Mouse (Mus musculus) midbrain, embryonic 15.5 days (tissue): ENCODE data around the gene Snx15. TPM values are rescaled to one million over a fixed set of nuclear protein-coding genes. Genes with fewer than 3 reads are reported as not detected.

Experiments
- ATAC-seq: fragments of 200-750 bp; cut with Nextera tagmentation; replicated peaks from 2 replicates; pipeline ENCODE4 v1.8.0; 2017; ENCODE audit warnings: moderate TSS enrichment
- H3K27ac ChIP-seq: fragments of 300-500 bp; sonication (generic); 2 replicates; pipeline ENCODE4 v1.5.1; 2015; ENCODE audit warnings: mild to moderate bottlenecking, inconsistent platforms
- H3K27me3 ChIP-seq: fragments of 300-500 bp; sonication (generic); replicated peaks from 2 replicates; pipeline ENCODE4 v1.6.1; 2015; ENCODE audit warnings: inconsistent platforms
- H3K36me3 ChIP-seq: fragments of 300-500 bp; sonication (generic); replicated peaks from 2 replicates; pipeline ENCODE4 v1.6.1; 2015; ENCODE audit warnings: inconsistent platforms
- H3K4me1 ChIP-seq: fragments of 300-500 bp; sonication (generic); 2 replicates; pipeline ENCODE4 v1.6.1; 2015; ENCODE audit warnings: inconsistent platforms
- H3K4me2 ChIP-seq: fragments of 300-500 bp; sonication (generic); 2 replicates; pipeline ENCODE4 v1.6.1; 2015; ENCODE audit warnings: inconsistent platforms, mild to moderate bottlenecking, moderate library complexity
- H3K4me3 ChIP-seq: fragments of 300-500 bp; sonication (generic); 2 replicates; pipeline ENCODE4 v1.5.1; 2015; ENCODE audit warnings: mild to moderate bottlenecking, inconsistent platforms
- H3K9ac ChIP-seq: fragments of 300-500 bp; sonication (generic); 2 replicates; pipeline ENCODE4 v1.6.1; 2015; ENCODE audit warnings: mild to moderate bottlenecking, inconsistent platforms
- H3K9me3 ChIP-seq: fragments of 300-500 bp; sonication (generic); 2 replicates; pipeline ENCODE4 v1.6.1; 2016; ENCODE audit warnings: inconsistent platforms
- WGBS: fragments of 180-500 bp; shearing (Covaris S2); methylation state at CpG from one replicate; pipeline ENCODE4 v1.1.7; 2015; ENCODE audit warnings: mixed read lengths; 5-methylcytosine and 5-hydroxymethylcytosine counted together
- polyA plus RNA-seq: library from polyadenylated mRNA; unstranded; fragments of >200 nt; fragmentation: Nextera tagmentation; extraction: Ambion mirVana; gene quantifications from 2 replicates; pipeline ENCODE4 v1.2.1, GENCODE M21; 2015

The Snx15 gene
- 59.1 and 65.6 TPM in 2 replicates for polyA plus RNA-seq

DNA sequence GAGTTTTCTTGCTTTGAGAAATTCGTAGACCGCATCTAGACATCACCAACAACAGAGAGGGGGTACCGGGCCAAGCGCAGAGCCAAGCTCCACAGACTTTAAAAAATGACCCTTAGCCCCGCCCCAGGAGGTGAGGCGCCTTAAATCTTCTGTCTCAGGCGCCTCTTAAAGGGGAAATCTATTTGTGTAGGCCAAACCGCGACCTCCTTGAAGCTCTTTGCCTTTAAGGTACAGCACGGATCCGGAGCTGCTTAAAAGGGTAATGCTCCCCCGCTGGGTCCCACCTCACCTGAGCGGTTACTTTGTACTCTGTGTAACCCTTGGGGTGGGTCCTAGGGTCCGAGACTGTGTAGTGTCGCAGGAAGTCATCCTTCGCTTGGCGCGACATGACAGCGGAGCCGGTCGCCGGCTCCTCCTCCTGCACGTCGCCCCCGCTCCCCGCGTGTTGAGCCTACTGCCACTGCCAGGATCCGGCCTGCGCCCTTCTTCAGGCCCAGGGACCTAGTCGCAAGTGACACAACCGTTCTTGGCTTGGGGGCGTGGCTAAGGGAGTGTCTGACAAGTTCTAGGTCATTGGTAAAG, at the start of gene Snx15:
Gene Snx15 (minus strand): TSS at position 545 of the 582 bp plus-strand sequence.
- Histone ChIP-seq H3K27me3 (no peaks in the 10 kb centered on the region), H3K4me1 (peaks cover 12% of the 10 kb centered on the region), H3K9ac (peak within 1 kb of the TSS; percentile 67), H3K27ac (peak within 1 kb of the TSS; percentile 93), H3K4me3 (peak within 1 kb of the TSS; percentile 55), H3K36me3 (no peaks in the 10 kb centered on the region), H3K9me3 (no peaks in the 10 kb centered on the region), H3K4me2 (peak within 1 kb of the TSS; percentile 56)
- ATAC-seq, result peak; percentile 95
- WGBS, result under 1% methylated on average over 32 of the region's 32 CpGs

- Histone ChIP-seq H3K9me3 (no peaks in the 10 kb centered on the region), H3K9ac (no peak overlapping the region), H3K36me3 (no peaks in the 10 kb centered on the region), H3K27me3 (no peaks in the 10 kb centered on the region), H3K4me1 (no peaks in the 10 kb centered on the region), H3K4me3 (no peak overlapping the region), H3K4me2 (no peak overlapping the region), H3K27ac (no peak overlapping the region)
- no peak for ATAC-seq
- WGBS, result 54% methylated on average over 5 of the region's 5 CpGs
Observed at GRCm38 (mm10) chr19:6174771-6175170, 46.7 kb upstream of the Snx15 start.

- Histone ChIP-seq H3K27ac (no peak overlapping the region), H3K4me2 (no peak overlapping the region), H3K4me1 (no peaks in the 10 kb centered on the region), H3K36me3 (no peaks in the 10 kb centered on the region), H3K9me3 (no peaks in the 10 kb centered on the region), H3K9ac (no peak overlapping the region), H3K4me3 (no peak overlapping the region), H3K27me3 (no peaks in the 10 kb centered on the region)
- WGBS, result 85% methylated on average over 8 of the region's 8 CpGs
- no peak for ATAC-seq
Observed at GRCm38 (mm10) chr19:6171215-6171614, 43.1 kb upstream of the Snx15 start.

DNA sequence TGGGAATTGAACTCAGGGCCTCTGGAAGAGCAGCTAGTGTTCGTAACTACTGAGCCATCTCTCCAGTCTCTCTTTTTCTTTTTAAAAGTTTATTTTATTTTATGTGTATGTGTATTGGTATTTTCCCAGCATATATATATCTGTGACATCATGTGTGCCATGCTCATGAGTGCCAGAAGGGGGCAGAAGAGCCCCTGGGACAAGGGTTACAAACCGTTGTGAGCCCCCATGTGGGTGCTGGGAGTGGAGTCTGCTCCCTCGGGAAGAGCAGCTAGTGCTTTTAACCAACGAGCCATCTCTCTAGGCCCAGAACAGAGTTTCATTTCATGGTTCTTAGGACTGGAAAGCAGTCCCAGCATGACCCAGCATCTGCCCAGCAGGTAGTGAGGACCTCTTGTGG, 38.6 kb upstream of the Snx15 start:
- Histone ChIP-seq H3K4me1 (no peaks in the 10 kb centered on the region), H3K9ac (no peak overlapping the region), H3K27me3 (no peaks in the 10 kb centered on the region), H3K27ac (no peak overlapping the region), H3K4me2 (no peak overlapping the region), H3K4me3 (no peak overlapping the region), H3K9me3 (no peaks in the 10 kb centered on the region), H3K36me3 (no peaks in the 10 kb centered on the region)
- ATAC-seq, result no peak
- 73% methylated on average over 4 of the region's 4 CpGs for WGBS

- H3K4me1 ChIP-seq, result no peaks in the 10 kb centered on the region
- no peak overlapping the region for H3K9ac ChIP-seq
- WGBS, result 73% methylated on average over 10 of the region's 10 CpGs
- no peaks in the 10 kb centered on the region for H3K27me3 ChIP-seq
- no peak overlapping the region for H3K27ac ChIP-seq
- no peak for ATAC-seq
- no peak overlapping the region for H3K4me2 ChIP-seq
- no peaks in the 10 kb centered on the region for H3K9me3 ChIP-seq
- H3K4me3 ChIP-seq, result no peak overlapping the region
- H3K36me3 ChIP-seq, result no peaks in the 10 kb centered on the region
Observed at GRCm38 (mm10) chr19:6163872-6164547, 35.9 kb upstream of the Snx15 start.

GRCm38 (mm10) chr19:6157220-6157619, 29.1 kb upstream of the Snx15 start:
- Histone ChIP-seq H3K9me3 (no peaks in the 10 kb centered on the region), H3K4me2 (no peak overlapping the region), H3K4me3 (no peak overlapping the region), H3K27ac (no peak overlapping the region), H3K36me3 (no peaks in the 10 kb centered on the region), H3K9ac (no peak overlapping the region), H3K4me1 (no peaks in the 10 kb centered on the region), H3K27me3 (no peaks in the 10 kb centered on the region; the same call in 1 of the 2 replicates)
- ATAC-seq, result no peak
- 78% methylated on average over 6 of the region's 6 CpGs for WGBS

GRCm38 (mm10) chr19:6156372-6156771, 28.3 kb upstream of the Snx15 start:
- Histone ChIP-seq H3K9ac (no peak overlapping the region), H3K27ac (no peak overlapping the region), H3K4me1 (no peaks in the 10 kb centered on the region), H3K4me3 (no peak overlapping the region), H3K36me3 (no peaks in the 10 kb centered on the region), H3K9me3 (no peaks in the 10 kb centered on the region), H3K27me3 (no peaks in the 10 kb centered on the region; the same call in 1 of the 2 replicates), H3K4me2 (no peak overlapping the region)
- ATAC-seq, result no peak
- 69% methylated on average over 8 of the region's 8 CpGs for WGBS

GRCm38 (mm10) chr19:6155174-6155573, 27.1 kb upstream of the Snx15 start:
- H3K4me2 ChIP-seq, result no peak overlapping the region
- ATAC-seq, result no peak
- no peaks in the 10 kb centered on the region for H3K9me3 ChIP-seq
- no peak overlapping the region for H3K4me3 ChIP-seq
- H3K27ac ChIP-seq, result no peak overlapping the region
- no peaks in the 10 kb centered on the region for H3K4me1 ChIP-seq
- no peaks in the 10 kb centered on the region; the same call in 1 of the 2 replicates for H3K27me3 ChIP-seq
- H3K9ac ChIP-seq, result no peak overlapping the region
- 86% methylated on average over 9 of the region's 9 CpGs for WGBS
- H3K36me3 ChIP-seq, result no peaks in the 10 kb centered on the region

DNA sequence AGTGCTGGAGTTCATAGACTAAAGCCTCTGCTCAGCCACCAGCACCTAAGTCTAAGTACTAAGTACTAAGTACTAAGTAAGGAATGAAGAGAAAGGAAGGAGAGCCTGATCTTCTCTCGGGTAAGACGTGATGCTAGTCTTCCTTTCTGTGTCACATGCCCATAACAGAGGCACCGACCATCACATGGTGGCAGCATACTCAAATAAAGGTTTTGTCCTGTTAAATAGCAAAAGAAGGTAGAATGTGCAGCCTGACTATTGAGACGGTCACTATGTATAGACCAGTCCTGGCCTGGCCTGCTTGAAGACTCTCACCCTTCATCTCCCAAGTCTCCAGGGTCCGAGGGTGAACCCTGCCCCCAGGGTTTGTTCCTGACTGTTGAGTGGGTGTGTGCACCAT, 16.7 kb upstream of the Snx15 start:
- Histone ChIP-seq H3K9ac (no peak overlapping the region), H3K9me3 (no peaks in the 10 kb centered on the region), H3K27ac (no peak overlapping the region), H3K36me3 (no peaks in the 10 kb centered on the region), H3K4me2 (no peak overlapping the region), H3K4me1 (peaks cover 8% of the 10 kb centered on the region), H3K4me3 (no peak overlapping the region), H3K27me3 (no peaks in the 10 kb centered on the region)
- ATAC-seq, result no peak
- WGBS, result 78% methylated on average over 5 of the region's 5 CpGs

DNA sequence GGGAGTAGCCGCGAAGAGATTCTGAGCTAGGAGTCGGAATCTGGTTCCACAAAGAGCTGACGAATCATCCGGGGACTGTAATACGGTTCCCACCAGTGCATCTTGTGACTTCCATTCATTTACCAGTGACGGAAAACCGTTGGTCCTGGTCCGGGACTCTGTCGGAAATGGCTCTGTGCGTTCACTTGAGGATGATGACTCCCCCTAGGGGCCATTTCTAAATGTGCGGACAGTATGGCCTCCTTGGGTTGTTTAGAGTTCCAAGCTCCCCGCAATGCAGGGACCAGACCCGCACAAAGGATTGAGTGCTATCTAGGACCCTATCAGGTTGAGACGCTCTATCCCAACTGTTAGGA, 13.3 kb upstream of the Snx15 start, which contains the start of gene Arl2:
Gene Arl2 (minus strand): TSS at position 155 of the 356 bp plus-strand sequence.
- Histone ChIP-seq H3K4me1 (peaks cover 14% of the 10 kb centered on the region), H3K36me3 (peaks cover 4% of the 10 kb centered on the region; the same call in 1 of the 2 replicates), H3K9me3 (no peaks in the 10 kb centered on the region), H3K4me2 (peak within 1 kb of the TSS; percentile 80), H3K9ac (peak within 1 kb of the TSS; percentile 85), H3K27me3 (no peaks in the 10 kb centered on the region), H3K4me3 (peak within 1 kb of the TSS; percentile 68), H3K27ac (peak within 1 kb of the TSS; percentile 99)
- under 1% methylated on average over 15 of the region's 15 CpGs for WGBS
- ATAC-seq, result peak; percentile 82

- Histone ChIP-seq H3K9ac (peak within 1 kb of the TSS; percentile 85), H3K36me3 (peaks cover 7% of the 10 kb centered on the region; the same call in 1 of the 2 replicates), H3K4me3 (peak within 1 kb of the TSS; percentile 68), H3K27me3 (no peaks in the 10 kb centered on the region), H3K9me3 (no peaks in the 10 kb centered on the region), H3K27ac (peak within 1 kb of the TSS; percentile 99), H3K4me2 (peak within 1 kb of the TSS; percentile 80), H3K4me1 (peaks cover 14% of the 10 kb centered on the region)
- WGBS, result under 1% methylated on average over 68 of the region's 68 CpGs
- peak; percentile 93 for ATAC-seq
Observed at GRCm38 (mm10) chr19:6140678-6141393, 12.7 kb upstream of the Snx15 start, which contains the start of gene Batf2. TSS of gene Batf2 (plus strand) at chr19:6140983.

DNA sequence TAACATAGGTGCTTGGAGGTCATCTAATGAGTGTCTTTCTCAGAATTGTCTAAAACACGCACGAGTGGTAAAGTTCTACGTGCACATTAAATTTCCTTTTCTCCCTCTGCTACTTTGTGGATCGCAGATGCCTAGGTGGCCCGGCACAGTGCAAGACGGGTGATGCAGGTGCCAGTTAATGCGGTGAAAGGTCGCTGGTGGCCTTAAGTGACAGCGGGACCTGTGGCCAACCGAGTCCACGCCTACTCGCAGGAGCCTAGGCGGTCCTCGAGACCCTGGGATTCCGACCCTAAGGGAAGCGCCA, 12.2 kb upstream of the Snx15 start:
- Histone ChIP-seq H3K9me3 (no peaks in the 10 kb centered on the region), H3K36me3 (peaks cover 12% of the 10 kb centered on the region; the same call in 1 of the 2 replicates), H3K4me3 (peak overlapping the region; percentile 68), H3K4me1 (peaks cover 14% of the 10 kb centered on the region), H3K9ac (peak overlapping the region; percentile 85), H3K4me2 (peak overlapping the region; percentile 80), H3K27ac (peak overlapping the region; percentile 99), H3K27me3 (no peaks in the 10 kb centered on the region)
- no peak for ATAC-seq
- 7% methylated on average over 16 of the region's 16 CpGs for WGBS
